Mouse (Mus musculus) intestine, embryonic 15.5 days (tissue): ENCODE measurements around the gene Tmem190. TPM values are rescaled to one million over a fixed set of nuclear protein-coding genes. Genes with fewer than 3 reads are reported as not detected.
"Not testable (repeated sequence)": the region's sequence is repeated elsewhere in the genome, so short reads cannot be mapped to it uniquely, and the experiment has no call there.

ENCODE experiments used
- ATAC-seq: fragments of 200-750 bp; cut with Nextera tagmentation; 2 replicates; pipeline ENCODE4 v1.8.0; 2017; ENCODE audit warnings: moderate TSS enrichment, moderate library complexity
- H3K27ac ChIP-seq: fragments of 300-500 bp; sonication (generic); 2 replicates; pipeline ENCODE4 v1.5.1; 2015; ENCODE audit warnings: mild to moderate bottlenecking, inconsistent platforms
- H3K27me3 ChIP-seq: fragments of 300-500 bp; sonication (generic); replicated peaks from 2 replicates; pipeline ENCODE4 v1.6.1; 2015; ENCODE audit warnings: inconsistent platforms
- H3K36me3 ChIP-seq: fragments of 300-500 bp; sonication (generic); 2 replicates; pipeline ENCODE4 v1.6.1; 2015; ENCODE audit warnings: inconsistent platforms
- H3K4me1 ChIP-seq: fragments of 300-500 bp; sonication (generic); replicated peaks from 2 replicates; pipeline ENCODE4 v1.6.1; 2015; ENCODE audit warnings: inconsistent platforms
- H3K4me2 ChIP-seq: fragments of 300-500 bp; sonication (generic); replicated peaks from 2 replicates; pipeline ENCODE4 v1.6.1; 2015; ENCODE audit warnings: mild to moderate bottlenecking, inconsistent platforms
- H3K4me3 ChIP-seq: fragments of 300-500 bp; sonication (generic); replicated peaks from 2 replicates; pipeline ENCODE4 v1.5.1; 2015; ENCODE audit warnings: inconsistent platforms
- H3K9ac ChIP-seq: fragments of 300-500 bp; sonication (generic); 2 replicates; pipeline ENCODE4 v1.6.1; 2015; ENCODE audit warnings: inconsistent platforms
- H3K9me3 ChIP-seq: fragments of 300-500 bp; sonication (generic); 2 replicates; pipeline ENCODE4 v1.6.1; 2016; ENCODE audit warnings: inconsistent platforms
- WGBS: fragments of 180-500 bp; shearing (Covaris S2); methylation state at CpG from one replicate; pipeline ENCODE4 v1.1.7; 2015; 5-methylcytosine and 5-hydroxymethylcytosine counted together
- polyA plus RNA-seq: library from polyadenylated mRNA; unstranded; fragments of >200 nt; fragmentation: Nextera tagmentation; extraction: Ambion mirVana; gene quantifications from 2 replicates; pipeline ENCODE4 v1.2.1, GENCODE M21; 2015

Tmem190 gene
- polyA plus RNA-seq, 1 experiment from 2014 or later: 1.1 TPM

DNA sequence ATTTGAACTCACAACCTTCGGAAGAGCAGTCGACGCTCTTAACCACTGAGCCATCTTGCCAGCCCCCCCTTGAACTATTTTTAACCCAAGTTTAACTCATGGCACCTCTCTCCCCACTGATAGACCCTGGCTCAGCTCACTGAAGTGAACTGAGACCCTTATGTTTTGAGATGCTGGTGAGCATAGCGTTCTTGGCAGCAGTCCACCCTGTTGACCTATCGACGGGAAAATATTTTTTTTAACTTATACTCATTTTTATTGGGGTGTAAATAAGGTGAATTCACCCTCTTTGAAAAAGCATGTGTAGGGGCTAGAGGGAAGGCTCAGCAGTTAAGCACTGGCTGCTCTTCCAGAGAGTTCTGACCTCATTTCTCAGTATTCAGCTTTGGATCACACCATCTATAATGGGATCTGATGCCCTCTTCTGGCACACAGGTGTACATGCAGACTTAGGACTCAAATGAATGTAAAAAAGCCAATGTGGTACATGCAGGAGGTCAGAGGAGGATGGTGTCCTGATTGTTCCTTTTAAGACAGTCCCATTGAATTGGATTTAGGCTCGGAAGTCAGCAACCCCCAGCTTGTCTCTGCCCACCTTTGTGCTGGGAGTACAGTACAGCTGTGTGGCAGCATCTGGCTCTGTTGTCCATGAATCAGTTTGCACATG, 13.2 kb downstream of the Tmem190 start:
- no peak overlapping the region for H3K9ac ChIP-seq
- no peak overlapping the region for H3K27ac ChIP-seq
- peaks cover 15% of the 10 kb centered on the region for H3K36me3 ChIP-seq
- no peaks in the 10 kb centered on the region for H3K9me3 ChIP-seq
- WGBS: 72% methylated on average over 7 of the region's 7 CpGs
- H3K4me2 ChIP-seq: no peak overlapping the region
- no peaks in the 10 kb centered on the region for H3K27me3 ChIP-seq
- H3K4me3 ChIP-seq: no peak overlapping the region
- peaks cover 14% of the 10 kb centered on the region for H3K4me1 ChIP-seq
- ATAC-seq: no peak

- Histone ChIP-seq H3K4me2 (no peak overlapping the region), H3K27ac (no peak overlapping the region), H3K9ac (no peak overlapping the region), H3K4me1 (no peaks in the 10 kb centered on the region), H3K36me3 (peaks cover 16% of the 10 kb centered on the region), H3K4me3 (no peak overlapping the region), H3K9me3 (no peaks in the 10 kb centered on the region), H3K27me3 (no peaks in the 10 kb centered on the region)
- ATAC-seq: no peak
Observed at GRCm38 (mm10) chr7:4802247-4802646, 19.5 kb downstream of the Tmem190 start.

DNA sequence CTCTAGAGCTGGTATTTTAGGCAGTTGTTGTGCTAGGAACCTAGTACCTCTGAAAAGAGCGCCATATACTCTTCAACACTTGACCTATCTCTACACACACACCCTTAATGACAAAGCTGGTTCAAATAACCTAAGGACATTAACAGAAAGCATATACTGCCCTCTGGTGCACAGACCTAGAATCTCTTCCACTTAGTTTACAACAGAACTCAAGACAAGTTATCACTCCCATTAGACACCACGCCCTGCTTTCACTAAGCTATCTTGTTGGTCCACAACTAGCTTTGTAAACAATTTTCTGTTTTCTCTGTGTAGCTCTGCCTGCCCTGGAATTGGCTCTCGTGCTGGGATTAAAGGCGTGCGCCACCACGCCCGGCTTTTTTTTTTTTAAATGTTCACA, 24.0 kb downstream of the Tmem190 start:
- Histone ChIP-seq H3K36me3 (peaks cover 18% of the 10 kb centered on the region), H3K4me3 (no peak overlapping the region), H3K9me3 (no peaks in the 10 kb centered on the region), H3K9ac (no peak overlapping the region), H3K4me2 (no peak overlapping the region), H3K27me3 (no peaks in the 10 kb centered on the region), H3K4me1 (peaks cover 21% of the 10 kb centered on the region), H3K27ac (no peak overlapping the region)
- 86% methylated on average over 7 of the region's 7 CpGs for WGBS
- peak; percentile 11; the same call in 1 of the 2 replicates for ATAC-seq

- H3K27me3 ChIP-seq, H3K9me3 ChIP-seq, ATAC-seq: not testable (repeated sequence)
- 33% methylated on average over 10 of the region's 10 CpGs for WGBS
- peak overlapping the region; percentile 98 for H3K9ac ChIP-seq
- peak overlapping the region; percentile 96 for H3K4me3 ChIP-seq
- peaks cover 25% of the 10 kb centered on the region for H3K4me1 ChIP-seq
- peak overlapping the region; percentile 68 for H3K4me2 ChIP-seq
- H3K27ac ChIP-seq: peak overlapping the region; percentile 93; the same call in 1 of the 2 replicates
- H3K36me3 ChIP-seq: peaks cover 15% of the 10 kb centered on the region
Observed at GRCm38 (mm10) chr7:4811131-4811530, 28.4 kb downstream of the Tmem190 start.

GRCm38 (mm10) chr7:4811842-4812302, 29.1 kb downstream of the Tmem190 start:
- Histone ChIP-seq H3K4me1 (peaks cover 25% of the 10 kb centered on the region), H3K27me3 (no peaks in the 10 kb centered on the region)

DNA sequence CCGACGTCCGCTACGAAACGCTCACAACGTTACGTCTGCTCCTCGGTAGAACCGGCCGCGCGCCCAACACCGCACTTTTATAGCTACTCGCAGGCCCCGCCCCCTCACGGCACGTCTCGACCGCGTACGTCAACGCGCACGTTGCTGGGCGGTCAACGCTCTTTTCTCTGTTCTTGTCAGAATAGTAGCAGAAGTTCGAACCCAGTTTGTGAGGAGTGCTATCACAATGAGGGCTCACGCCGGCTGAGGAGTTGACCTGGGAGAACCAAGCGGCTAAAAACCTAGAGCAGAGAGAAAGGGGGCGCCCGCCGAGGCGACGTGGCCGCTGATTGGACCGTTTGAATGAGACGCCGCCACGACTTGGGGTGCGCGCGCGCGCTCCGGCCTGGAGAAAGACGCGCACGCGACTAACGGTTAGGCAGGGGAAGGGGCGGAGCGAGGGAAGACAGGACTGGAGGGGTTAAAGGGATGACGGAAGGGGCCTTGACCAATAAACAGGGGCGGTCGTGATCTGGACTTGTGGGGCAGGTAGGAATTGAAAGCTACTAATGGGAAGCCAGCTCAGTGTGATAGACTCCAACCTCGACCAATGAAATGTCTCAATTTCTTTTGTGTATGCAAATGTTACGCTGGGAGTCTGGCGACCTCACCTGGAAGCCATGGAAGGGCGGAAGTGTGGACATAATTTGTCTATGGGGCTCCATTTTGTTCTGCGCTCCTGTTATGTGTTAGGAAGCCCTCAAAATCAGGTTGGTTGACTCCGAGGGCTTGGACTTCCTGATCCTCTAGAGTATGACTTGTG, 29.8 kb downstream of the Tmem190 start, which contains the start of gene Ube2s:
Ube2s (minus strand) TSS at position 288 of the 802 bp plus-strand sequence.
- ATAC-seq: peak; percentile 99
- Histone ChIP-seq H3K27ac (peak within 1 kb of the TSS; percentile 93), H3K9ac (peak within 1 kb of the TSS; percentile 98), H3K4me1 (peaks cover 25% of the 10 kb centered on the region), H3K9me3 (no peaks in the 10 kb centered on the region), H3K4me3 (peak within 1 kb of the TSS; percentile 96), H3K36me3 (peaks cover 4% of the 10 kb centered on the region; the same call in 1 of the 2 replicates), H3K27me3 (no peaks in the 10 kb centered on the region), H3K4me2 (peak within 1 kb of the TSS; percentile 68)
- under 1% methylated on average over 62 of the region's 62 CpGs for WGBS

More at GRCm38 (mm10) chr7:4811842-4812302, 29.1 kb downstream of the Tmem190 start:
- H3K4me2 ChIP-seq: peak overlapping the region; percentile 68
- peak overlapping the region; percentile 98 for H3K9ac ChIP-seq
- H3K36me3 ChIP-seq: peaks cover 10% of the 10 kb centered on the region
- H3K4me3 ChIP-seq: peak overlapping the region; percentile 96
- peak overlapping the region; percentile 93 for H3K27ac ChIP-seq
- peak; percentile 44; the same call in 1 of the 2 replicates for ATAC-seq
- H3K9me3 ChIP-seq: no peaks in the 10 kb centered on the region
- under 1% methylated on average over 28 of the region's 36 CpGs for WGBS

GRCm38 (mm10) chr7:4813105-4813791, 30.5 kb downstream of the Tmem190 start:
- peak overlapping the region; percentile 83 for H3K27ac ChIP-seq
- peaks cover 27% of the 10 kb centered on the region for H3K4me1 ChIP-seq
- H3K9ac ChIP-seq: peak overlapping the region; percentile 46
- H3K36me3 ChIP-seq: peaks cover 4% of the 10 kb centered on the region; the same call in 1 of the 2 replicates
- ATAC-seq: no peak
- peak overlapping the region; percentile 68 for H3K4me2 ChIP-seq
- H3K9me3 ChIP-seq: no peaks in the 10 kb centered on the region
- H3K27me3 ChIP-seq: no peaks in the 10 kb centered on the region
- peak overlapping the region; percentile 96 for H3K4me3 ChIP-seq
- WGBS: 22% methylated on average over 8 of the region's 8 CpGs

GRCm38 (mm10) chr7:4816559-4816958, 33.8 kb downstream of the Tmem190 start:
- Histone ChIP-seq H3K4me3 (no peak overlapping the region), H3K27ac (no peak overlapping the region), H3K4me2 (no peak overlapping the region), H3K4me1 (0 out of 2 replicates have a peak, but pooled peaks cover 6% of the 10 kb centered on the region), H3K27me3 (no peaks in the 10 kb centered on the region), H3K36me3 (no peaks in the 10 kb centered on the region), H3K9ac (no peak overlapping the region), H3K9me3 (no peaks in the 10 kb centered on the region)
- no peak for ATAC-seq

GRCm38 (mm10) chr7:4820925-4821324, 38.2 kb downstream of the Tmem190 start:
- H3K9me3 ChIP-seq, H3K36me3 ChIP-seq, H3K27ac ChIP-seq, H3K4me3 ChIP-seq, H3K4me1 ChIP-seq, H3K27me3 ChIP-seq, ATAC-seq, H3K9ac ChIP-seq, H3K4me2 ChIP-seq: not testable (repeated sequence)
- WGBS: 87% methylated on average over 7 of the region's 7 CpGs

GRCm38 (mm10) chr7:4821690-4822089, 39.0 kb downstream of the Tmem190 start:
- Histone ChIP-seq H3K27ac (no peak overlapping the region), H3K4me1 (0 out of 2 replicates have a peak, but pooled peaks cover 5% of the 10 kb centered on the region), H3K4me3 (no peak overlapping the region), H3K4me2 (no peak overlapping the region), H3K36me3 (no peaks in the 10 kb centered on the region), H3K9me3 (no peaks in the 10 kb centered on the region), H3K27me3 (no peaks in the 10 kb centered on the region), H3K9ac (no peak overlapping the region)
- ATAC-seq: no peak
- WGBS: 80% methylated on average over 4 of the region's 4 CpGs

- H3K27me3 ChIP-seq: no peaks in the 10 kb centered on the region
- ATAC-seq: no peak
- no peaks in the 10 kb centered on the region for H3K9me3 ChIP-seq
- H3K4me2 ChIP-seq: no peak overlapping the region
- H3K36me3 ChIP-seq: no peaks in the 10 kb centered on the region
- WGBS: 52% methylated on average over 6 of the region's 6 CpGs
- no peak overlapping the region for H3K27ac ChIP-seq
- H3K9ac ChIP-seq: no peak overlapping the region
- H3K4me1 ChIP-seq: 0 out of 2 replicates have a peak, but pooled peaks cover 5% of the 10 kb centered on the region
- no peak overlapping the region for H3K4me3 ChIP-seq
Observed at GRCm38 (mm10) chr7:4822162-4822907, 39.6 kb downstream of the Tmem190 start.
